Mouse (Mus musculus) embryonic facial prominence, embryonic 12.5 days (tissue): ENCODE measurements around the gene B3galt4. TPM values are rescaled to one million over a fixed set of nuclear protein-coding genes. Genes with fewer than 3 reads are reported as not detected.

Source experiments
- ATAC-seq: fragments of 200-750 bp; cut with Nextera tagmentation; 2 replicates; pipeline ENCODE4 v1.8.0; 2017; ENCODE audit not compliant: insufficient number of reproducible peaks, insufficient read depth, low FRiP score, low TSS enrichment
- H3K27ac ChIP-seq: fragments of 300-500 bp; sonication (generic); 2 replicates; pipeline ENCODE4 v1.5.1; 2016; ENCODE audit warnings: mild to moderate bottlenecking
- H3K27me3 ChIP-seq: fragments of 300-500 bp; sonication (generic); 2 replicates; pipeline ENCODE4 v1.6.1; 2016; ENCODE audit warnings: mild to moderate bottlenecking, moderate library complexity
- H3K36me3 ChIP-seq: fragments of 300-500 bp; sonication (generic); 2 replicates; pipeline ENCODE4 v1.6.1; 2016; ENCODE audit warnings: mild to moderate bottlenecking
- H3K4me1 ChIP-seq: fragments of 300-500 bp; sonication (generic); 2 replicates; pipeline ENCODE4 v1.6.1; 2016
- H3K4me2 ChIP-seq: fragments of 300-500 bp; sonication (generic); replicated peaks from 2 replicates; pipeline ENCODE4 v1.6.1; 2016; ENCODE audit warnings: mild to moderate bottlenecking, moderate library complexity
- H3K4me3 ChIP-seq: fragments of 300-500 bp; sonication (generic); 2 replicates; pipeline ENCODE4 v1.5.1; 2016; ENCODE audit warnings: mild to moderate bottlenecking
- H3K9ac ChIP-seq: fragments of 300-500 bp; sonication (generic); 2 replicates; pipeline ENCODE4 v1.6.1; 2016; ENCODE audit warnings: mild to moderate bottlenecking, moderate library complexity
- H3K9me3 ChIP-seq: fragments of 300-500 bp; sonication (generic); 2 replicates; pipeline ENCODE4 v1.6.1; 2016; ENCODE audit warnings: mild to moderate bottlenecking, moderate library complexity
- WGBS: fragments of 180-500 bp; shearing (Covaris S2); methylation state at CpG from one replicate; pipeline ENCODE4 v1.1.7; 2016; 5-methylcytosine and 5-hydroxymethylcytosine counted together
- polyA plus RNA-seq: library from polyadenylated mRNA; unstranded; fragments of >200 nt; fragmentation: Nextera tagmentation; extraction: Ambion mirVana; gene quantifications from 2 replicates; pipeline ENCODE4 v1.2.1, GENCODE M21; 2016

The B3galt4 gene
- polyA plus RNA-seq, 1 experiment from 2014 or later: 6.3 TPM

DNA sequence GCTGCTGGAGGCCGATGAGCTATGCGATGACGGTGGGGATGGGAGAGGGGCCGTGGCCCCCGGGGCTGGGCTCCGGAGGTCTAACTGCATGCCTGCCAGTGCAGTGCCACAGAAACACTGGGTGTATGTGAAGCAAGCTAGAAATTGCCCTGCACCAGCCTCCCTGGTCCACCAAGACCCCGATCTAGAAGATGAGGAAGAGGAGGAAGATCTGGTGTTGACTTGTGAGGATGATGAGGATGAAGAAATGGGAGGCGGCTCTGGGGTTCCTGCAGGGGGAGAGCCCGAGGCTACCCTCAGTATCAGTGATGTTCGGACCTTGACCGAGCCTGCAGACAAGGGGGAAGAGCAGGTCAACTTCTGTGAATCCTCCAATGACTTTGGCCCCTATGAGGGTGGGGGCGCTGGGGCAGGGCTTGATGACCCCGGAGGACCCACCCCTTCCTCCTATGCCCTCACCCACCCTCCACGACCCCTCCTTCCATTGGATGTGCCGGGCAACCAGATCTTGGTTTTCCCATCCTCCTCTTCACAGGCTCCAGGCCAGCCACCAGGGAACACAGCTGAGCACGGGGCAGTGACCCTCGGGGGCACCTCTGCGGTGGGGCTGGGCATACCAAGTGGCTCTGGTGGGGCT lies 33.5 kb downstream of the B3galt4 start:
- Histone ChIP-seq H3K4me1 (peaks cover 35% of the 10 kb centered on the region), H3K9ac (no peak overlapping the region), H3K4me2 (no peak overlapping the region), H3K9me3 (no peaks in the 10 kb centered on the region), H3K4me3 (peak overlapping the region; percentile 51; the same call in 1 of the 2 replicates), H3K36me3 (peaks cover 31% of the 10 kb centered on the region), H3K27ac (no peak overlapping the region), H3K27me3 (0 out of 2 replicates have a peak, but pooled peaks cover 2% of the 10 kb centered on the region)
- 83% methylated on average over 18 of the region's 18 CpGs for WGBS
- no peak for ATAC-seq

DNA sequence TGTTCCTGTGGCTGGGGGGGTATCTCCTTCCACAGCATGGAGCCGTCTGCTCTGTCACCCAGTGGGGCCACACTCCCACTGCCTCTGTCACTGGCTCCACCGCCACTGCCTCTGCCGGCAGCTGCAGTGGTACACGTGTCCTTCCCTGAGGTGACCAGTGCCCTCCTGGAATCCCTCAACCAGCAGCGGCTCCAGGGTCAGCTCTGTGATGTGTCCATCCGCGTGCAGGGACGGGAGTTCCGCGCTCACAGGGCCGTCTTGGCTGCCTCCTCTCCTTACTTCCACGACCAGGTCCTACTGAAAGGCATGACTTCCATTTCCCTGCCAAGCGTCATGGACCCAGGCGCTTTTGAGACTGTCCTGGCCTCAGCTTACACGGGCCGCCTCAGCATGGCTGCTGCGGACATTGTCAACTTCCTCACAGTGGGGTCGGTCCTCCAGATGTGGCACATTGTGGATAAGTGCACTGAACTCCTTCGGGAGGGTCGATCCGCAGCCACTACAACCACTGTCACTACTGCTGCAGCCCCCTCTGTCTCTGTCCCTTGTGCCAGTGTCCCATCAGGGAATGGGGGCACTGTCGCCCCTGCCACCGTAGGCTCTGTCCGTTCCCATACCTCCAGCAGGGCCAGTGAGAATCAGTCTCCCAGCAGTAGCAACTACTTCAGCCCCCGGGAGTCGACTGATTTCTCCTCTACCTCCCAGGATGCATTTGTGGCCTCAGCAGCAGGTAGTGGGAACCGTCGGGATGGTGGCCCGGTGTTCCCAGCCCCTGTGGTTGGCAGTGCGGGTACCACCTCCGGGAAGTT lies 34.2 kb downstream of the B3galt4 start:
- Histone ChIP-seq H3K27me3 (0 out of 2 replicates have a peak, but pooled peaks cover 2% of the 10 kb centered on the region), H3K4me1 (peaks cover 35% of the 10 kb centered on the region), H3K9ac (peak overlapping the region; percentile 40), H3K36me3 (peaks cover 37% of the 10 kb centered on the region), H3K4me3 (peak overlapping the region; percentile 51), H3K27ac (no peak overlapping the region), H3K9me3 (no peaks in the 10 kb centered on the region), H3K4me2 (peak overlapping the region; percentile 54)
- 68% methylated on average over 31 of the region's 31 CpGs for WGBS
- ATAC-seq: no peak

DNA sequence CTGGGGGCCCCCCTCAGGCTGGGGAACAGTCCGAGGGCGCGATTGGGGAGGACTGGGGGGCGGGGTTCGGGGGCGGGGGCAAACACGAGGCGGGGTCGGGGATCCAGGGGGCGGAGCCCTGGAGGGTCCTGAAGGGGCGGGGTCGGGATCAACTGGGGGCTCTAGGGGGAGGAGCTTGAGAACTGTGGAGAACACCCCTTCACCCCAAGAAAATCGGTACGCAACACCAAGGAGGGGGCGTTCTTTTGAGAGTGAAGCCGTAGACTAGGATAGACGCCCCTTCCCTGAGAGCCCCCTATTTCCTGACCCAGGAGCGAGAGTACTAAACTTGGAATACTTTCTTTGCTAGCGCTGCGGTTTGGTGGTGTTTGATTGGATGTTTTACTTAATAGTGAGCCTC lies 35.0 kb downstream of the B3galt4 start:
- no peaks in the 10 kb centered on the region for H3K9me3 ChIP-seq
- H3K27me3 ChIP-seq: 0 out of 2 replicates have a peak, but pooled peaks cover 2% of the 10 kb centered on the region
- peak overlapping the region; percentile 51 for H3K4me3 ChIP-seq
- H3K4me1 ChIP-seq: peaks cover 35% of the 10 kb centered on the region
- WGBS: under 1% methylated on average over 12 of the region's 20 CpGs
- ATAC-seq: no peak
- H3K27ac ChIP-seq: peak overlapping the region; percentile 79
- peak overlapping the region; percentile 40 for H3K9ac ChIP-seq
- H3K36me3 ChIP-seq: peaks cover 45% of the 10 kb centered on the region
- peak overlapping the region; percentile 54 for H3K4me2 ChIP-seq

DNA sequence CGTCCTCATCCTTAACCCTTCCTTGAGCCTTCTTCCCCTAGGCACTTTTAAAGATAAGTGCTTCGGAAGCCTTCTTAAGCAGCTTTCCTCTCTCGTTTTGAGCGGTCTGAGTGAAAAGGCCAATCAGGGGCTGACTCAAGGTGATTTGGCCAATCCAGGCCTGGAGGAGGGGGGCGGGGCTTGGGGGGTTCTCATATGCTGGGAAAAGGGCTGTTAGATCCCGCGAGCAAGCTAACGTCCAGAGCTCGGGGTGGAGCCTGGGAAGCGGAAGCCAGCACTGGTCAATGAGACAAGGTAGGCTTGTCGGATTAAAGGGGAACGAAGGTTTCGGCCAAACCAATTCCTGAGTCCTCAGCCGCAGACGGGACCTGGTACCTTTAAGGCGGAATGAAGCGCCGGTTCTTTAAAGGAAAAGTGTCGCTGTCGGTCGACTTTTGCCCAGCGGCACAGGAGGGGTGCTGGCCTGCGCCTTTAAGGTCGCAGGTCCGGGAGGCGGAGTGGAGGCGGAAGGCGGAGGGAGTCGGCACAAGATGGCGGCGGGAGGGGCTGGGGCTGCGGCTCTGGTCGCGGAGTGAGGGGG lies 35.5 kb downstream of the B3galt4 start, which contains the start of the genes Tapbp and Zbtb22:
Gene Tapbp, plus strand, starts transcription at position 229 of the 580 bp plus-strand sequence.
Gene Zbtb22, plus strand, starts transcription at position 234 of the 580 bp plus-strand sequence.
- Histone ChIP-seq H3K36me3 (peaks cover 49% of the 10 kb centered on the region), H3K27ac (peak within 1 kb of the TSS; percentile 79), H3K4me2 (peak within 1 kb of the TSS; percentile 54), H3K9ac (peak within 1 kb of the TSS; percentile 40), H3K4me3 (peak within 1 kb of the TSS; percentile 51), H3K4me1 (peaks cover 35% of the 10 kb centered on the region), H3K27me3 (0 out of 2 replicates have a peak, but pooled peaks cover 2% of the 10 kb centered on the region), H3K9me3 (no peaks in the 10 kb centered on the region)
- WGBS: under 1% methylated on average over 31 of the region's 34 CpGs
- ATAC-seq: peak; percentile 90

DNA sequence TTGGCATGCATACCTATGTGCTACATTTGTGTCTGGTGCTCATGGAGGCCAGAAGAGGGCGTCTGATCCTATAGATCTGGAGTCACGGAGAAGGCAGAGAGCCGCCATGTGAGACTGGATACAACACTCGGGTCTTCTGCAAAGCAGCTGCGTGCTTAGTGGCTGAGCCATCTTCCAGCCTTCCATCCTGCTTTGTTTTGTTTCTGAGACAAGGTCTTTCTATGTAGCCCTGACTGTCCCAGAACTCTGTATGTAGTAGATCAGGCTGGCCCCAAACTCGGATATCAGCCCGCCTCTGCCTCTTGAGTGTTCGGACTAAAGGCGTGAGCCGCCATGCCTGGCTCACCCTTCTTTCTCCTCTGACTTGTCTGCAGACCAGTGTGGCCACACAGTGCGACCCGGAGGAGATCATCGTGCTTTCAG lies 36.3 kb downstream of the B3galt4 start:
- Histone ChIP-seq H3K4me1 (peaks cover 40% of the 10 kb centered on the region), H3K27ac (no peak overlapping the region), H3K9ac (no peak overlapping the region), H3K36me3 (peaks cover 49% of the 10 kb centered on the region), H3K27me3 (0 out of 2 replicates have a peak, but pooled peaks cover 2% of the 10 kb centered on the region), H3K9me3 (no peaks in the 10 kb centered on the region), H3K4me2 (peak overlapping the region; percentile 54), H3K4me3 (no peak overlapping the region)
- WGBS: 75% methylated on average over 13 of the region's 13 CpGs
- no peak for ATAC-seq

DNA sequence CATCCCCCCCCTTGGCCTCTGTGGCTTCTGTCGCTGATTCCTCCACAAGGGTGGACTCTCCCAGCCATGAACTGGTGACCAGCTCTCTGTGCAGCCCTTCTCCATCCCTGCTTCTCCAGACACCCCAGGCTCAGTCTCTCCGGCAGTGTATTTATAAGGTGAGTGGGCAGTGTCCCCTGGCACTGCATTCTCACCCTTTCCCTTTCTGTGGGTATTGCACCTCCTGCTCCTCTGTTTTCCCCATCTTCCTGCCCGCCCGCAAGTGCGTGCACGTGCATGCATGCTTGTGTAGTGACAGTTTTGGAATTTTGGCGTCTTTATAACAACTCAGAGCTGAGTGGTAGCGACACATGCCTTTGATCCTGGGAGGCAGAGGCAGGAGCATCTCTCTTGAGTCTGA lies 37.4 kb downstream of the B3galt4 start:
- no peak overlapping the region for H3K9ac ChIP-seq
- ATAC-seq: no peak
- H3K27ac ChIP-seq: no peak overlapping the region
- H3K4me2 ChIP-seq: no peak overlapping the region
- H3K36me3 ChIP-seq: peaks cover 49% of the 10 kb centered on the region
- peaks cover 31% of the 10 kb centered on the region for H3K4me1 ChIP-seq
- no peak overlapping the region for H3K4me3 ChIP-seq
- 92% methylated on average over 8 of the region's 8 CpGs for WGBS
- 0 out of 2 replicates have a peak, but pooled peaks cover 2% of the 10 kb centered on the region for H3K27me3 ChIP-seq
- no peaks in the 10 kb centered on the region for H3K9me3 ChIP-seq

DNA sequence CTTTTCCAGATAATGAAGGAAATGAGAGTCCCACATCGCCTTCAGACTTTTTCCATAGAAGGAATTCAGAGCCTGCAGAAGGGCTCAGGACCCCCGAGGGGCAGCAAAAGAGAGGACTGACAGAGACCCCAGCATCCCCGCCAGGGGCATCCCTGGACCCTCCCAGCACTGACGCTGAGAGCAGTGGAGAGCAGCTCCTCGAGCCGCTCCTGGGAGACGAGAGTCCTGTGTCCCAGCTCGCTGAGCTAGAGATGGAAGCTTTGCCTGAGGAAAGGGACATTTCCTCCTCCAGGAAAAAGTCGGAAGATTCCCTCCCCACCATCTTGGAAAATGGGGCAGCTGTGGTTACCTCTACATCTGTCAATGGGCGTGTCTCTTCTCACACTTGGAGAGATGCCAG lies 38.0 kb downstream of the B3galt4 start:
- Histone ChIP-seq H3K4me3 (no peak overlapping the region), H3K27ac (no peak overlapping the region), H3K4me2 (no peak overlapping the region), H3K9ac (no peak overlapping the region), H3K9me3 (no peaks in the 10 kb centered on the region), H3K4me1 (peaks cover 27% of the 10 kb centered on the region), H3K27me3 (no peaks in the 10 kb centered on the region), H3K36me3 (peaks cover 49% of the 10 kb centered on the region)
- 95% methylated on average over 10 of the region's 10 CpGs for WGBS
- ATAC-seq: no peak

DNA sequence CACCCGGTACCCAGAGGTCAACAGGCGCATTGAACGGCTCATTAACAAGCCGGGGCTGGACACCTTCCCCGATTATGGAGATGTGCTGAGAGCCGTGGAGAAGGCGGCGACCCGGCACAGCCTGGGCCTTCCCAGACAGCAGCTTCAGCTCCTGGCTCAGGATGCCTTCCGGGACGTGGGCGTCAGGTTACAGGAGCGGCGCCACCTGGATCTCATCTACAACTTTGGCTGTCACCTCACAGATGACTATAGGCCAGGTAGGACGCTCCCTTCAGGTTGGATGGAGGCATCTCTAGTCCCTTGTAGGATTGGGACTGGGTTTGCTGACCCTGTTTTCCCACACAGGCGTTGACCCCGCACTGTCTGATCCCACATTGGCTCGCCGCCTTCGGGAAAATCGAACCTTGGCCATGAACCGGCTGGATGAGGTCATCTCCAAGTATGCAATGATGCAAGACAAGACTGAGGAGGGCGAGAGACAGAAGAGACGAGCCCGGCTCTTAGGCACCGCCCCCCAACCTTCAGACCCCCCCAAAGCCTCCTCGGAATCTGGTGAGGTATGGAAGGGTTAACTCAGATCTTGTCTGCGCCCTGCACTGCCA lies 39.4 kb downstream of the B3galt4 start:
- Histone ChIP-seq H3K36me3 (peaks cover 41% of the 10 kb centered on the region), H3K27me3 (no peaks in the 10 kb centered on the region), H3K9me3 (no peaks in the 10 kb centered on the region), H3K4me3 (no peak overlapping the region), H3K4me1 (peaks cover 32% of the 10 kb centered on the region), H3K9ac (peak overlapping the region; percentile 11; the same call in 1 of the 2 replicates), H3K4me2 (no peak overlapping the region), H3K27ac (no peak overlapping the region)
- ATAC-seq: no peak
- WGBS: 88% methylated on average over 28 of the region's 28 CpGs

DNA sequence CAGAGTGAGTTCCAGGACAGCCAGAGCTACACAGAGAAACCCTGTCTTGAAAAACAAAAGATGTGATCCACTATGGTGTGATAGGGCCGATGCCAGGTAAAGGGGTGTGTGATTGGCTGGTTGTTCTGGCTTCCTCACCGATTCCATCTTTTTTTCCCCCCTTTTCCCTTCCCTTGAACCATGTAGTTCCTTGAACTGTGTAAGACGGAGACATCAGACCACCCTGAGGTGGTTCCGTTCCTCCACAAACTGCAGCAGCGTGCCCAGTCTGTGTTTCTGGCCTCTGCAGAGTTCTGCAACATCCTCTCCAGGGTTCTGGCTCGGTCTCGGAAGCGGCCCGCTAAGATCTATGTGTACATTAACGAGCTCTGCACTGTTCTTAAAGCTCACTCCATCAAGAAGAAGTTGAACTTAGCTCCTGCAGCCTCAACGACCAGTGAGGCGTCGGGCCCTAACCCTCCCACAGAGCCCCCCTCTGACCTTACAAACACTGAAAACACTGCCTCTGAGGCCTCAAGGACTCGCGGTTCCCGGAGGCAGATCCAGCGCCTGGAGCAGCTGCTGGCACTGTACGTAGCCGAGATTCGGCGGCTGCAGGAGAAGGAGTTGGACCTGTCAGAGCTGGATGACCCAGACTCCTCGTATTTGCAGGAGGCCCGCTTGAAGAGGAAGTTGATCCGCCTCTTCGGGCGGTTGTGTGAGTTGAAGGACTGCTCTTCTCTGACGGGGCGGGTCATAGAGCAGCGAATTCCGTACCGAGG lies 40.1 kb downstream of the B3galt4 start:
- Histone ChIP-seq H3K27me3 (no peaks in the 10 kb centered on the region), H3K36me3 (peaks cover 41% of the 10 kb centered on the region), H3K4me3 (peak overlapping the region; percentile 13; the same call in 1 of the 2 replicates), H3K4me2 (no peak overlapping the region), H3K27ac (no peak overlapping the region), H3K9ac (peak overlapping the region; percentile 11; the same call in 1 of the 2 replicates), H3K9me3 (no peaks in the 10 kb centered on the region), H3K4me1 (peaks cover 29% of the 10 kb centered on the region)
- ATAC-seq: no peak
- 93% methylated on average over 31 of the region's 31 CpGs for WGBS

DNA sequence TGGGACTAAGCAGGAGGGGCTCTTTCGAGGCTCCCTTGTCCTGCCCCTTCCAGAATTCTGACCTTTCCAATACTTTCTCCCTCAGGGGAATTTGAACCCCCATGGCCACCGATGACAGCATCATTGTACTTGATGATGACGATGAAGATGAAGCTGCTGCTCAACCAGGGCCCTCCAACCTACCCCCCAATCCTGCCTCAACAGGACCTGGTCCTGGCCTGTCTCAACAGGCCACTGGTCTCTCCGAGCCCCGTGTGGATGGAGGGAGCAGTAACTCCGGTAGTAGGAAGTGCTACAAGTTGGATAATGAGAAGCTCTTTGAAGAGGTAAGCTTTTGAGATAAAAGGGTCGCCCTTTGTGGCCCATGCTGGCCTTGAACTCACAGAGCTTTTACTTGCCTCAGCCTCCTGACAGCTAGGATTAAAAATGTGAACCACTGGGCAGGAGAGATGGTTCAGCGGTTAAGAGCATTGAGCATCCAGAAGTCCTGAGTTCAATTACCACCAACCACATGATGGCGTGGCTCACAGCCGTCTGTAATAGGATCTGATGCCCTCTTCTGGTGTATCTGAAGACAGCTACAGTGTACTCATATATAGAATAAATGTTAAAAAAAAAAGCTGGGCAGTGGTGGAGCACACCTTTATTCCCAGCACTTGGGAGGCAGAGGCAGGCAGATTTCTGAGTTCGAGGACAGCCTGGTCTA lies 40.8 kb downstream of the B3galt4 start:
- WGBS: 42% methylated on average over 11 of the region's 11 CpGs
- Histone ChIP-seq H3K36me3 (peaks cover 41% of the 10 kb centered on the region), H3K9ac (peak overlapping the region; percentile 80), H3K27ac (peak overlapping the region; percentile 88), H3K4me3 (peak overlapping the region; percentile 80), H3K4me1 (peaks cover 29% of the 10 kb centered on the region), H3K9me3 (no peaks in the 10 kb centered on the region), H3K4me2 (peak overlapping the region; percentile 98), H3K27me3 (no peaks in the 10 kb centered on the region)
- no peak for ATAC-seq
